Mouse (Mus musculus): ENCODE data around the gene H2-Eb1.

H2-Eb1 gene

GRCm38 (mm10) chr17:34315512-34315911 lies 9.8 kb downstream of the H2-Eb1 start:
- no peak for DNase-seq (ENCODE audit: extremely low spot score)

DNA sequence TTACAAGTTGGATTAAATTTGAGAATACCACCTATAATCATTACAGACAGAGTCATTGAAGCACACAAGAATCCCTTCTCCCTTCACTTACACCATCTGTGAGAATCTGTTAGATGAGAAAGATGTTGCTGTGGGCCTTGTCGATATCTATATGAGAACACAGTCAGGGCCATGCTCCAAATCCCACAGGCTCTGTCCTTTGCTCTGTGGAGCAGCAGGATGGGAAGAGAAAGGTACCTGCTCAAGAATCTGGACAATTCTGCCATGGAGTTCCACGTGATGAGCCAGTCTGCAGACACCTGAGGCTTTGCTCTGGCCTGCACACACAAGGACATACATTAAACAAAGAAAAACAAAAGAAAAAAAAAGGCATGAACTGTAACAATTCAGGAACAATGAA lies 11.0 kb downstream of the H2-Eb1 start:
- no peak for DNase-seq (ENCODE audit: extremely low spot score)

DNA sequence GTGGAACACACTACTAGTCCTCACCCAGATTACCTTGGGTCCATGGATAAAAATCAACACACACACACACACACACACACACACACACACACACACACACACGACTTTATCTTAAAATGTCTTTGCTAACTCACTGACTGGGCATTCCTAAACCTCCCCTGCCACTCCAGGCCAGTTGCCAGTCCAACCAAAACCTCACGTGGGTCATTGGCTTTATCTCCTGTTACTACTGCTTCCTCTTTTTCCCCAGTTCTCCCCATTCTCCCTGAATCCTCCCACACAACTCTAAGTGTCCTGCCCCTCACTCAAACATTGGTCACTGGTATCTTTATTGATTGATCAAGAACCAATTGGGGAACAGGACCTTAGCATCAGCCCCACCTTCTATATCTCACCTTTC lies 11.6 kb downstream of the H2-Eb1 start:
- no peak for DNase-seq (ENCODE audit: extremely low spot score)

DNA sequence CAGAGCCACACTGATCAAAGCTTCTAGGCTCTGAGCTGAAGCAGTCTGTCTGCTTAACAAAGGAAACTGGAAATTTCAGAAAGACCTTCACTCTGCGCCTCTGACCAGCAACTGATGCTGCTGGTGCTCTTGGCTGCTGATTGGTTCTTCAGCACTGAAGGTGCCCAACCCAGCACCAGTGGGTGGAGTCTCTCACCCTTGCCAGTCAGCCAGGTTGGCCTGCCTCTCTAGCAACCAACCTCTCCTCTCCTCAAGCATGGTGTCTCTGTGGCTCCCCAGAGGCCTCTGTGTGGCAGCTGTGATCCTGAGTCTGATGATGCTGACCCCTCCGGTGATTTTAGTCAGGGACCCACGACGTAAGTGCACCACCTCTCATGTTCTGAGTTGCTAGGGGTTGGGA lies 19.8 kb downstream of the H2-Eb1 start, which contains the start of gene H2-Eb2:
Gene H2-Eb2 (plus strand): TSS at position 230 of the 400 bp plus-strand sequence.
- DNase-seq (ENCODE audit: extremely low spot score) = no peak

DNA sequence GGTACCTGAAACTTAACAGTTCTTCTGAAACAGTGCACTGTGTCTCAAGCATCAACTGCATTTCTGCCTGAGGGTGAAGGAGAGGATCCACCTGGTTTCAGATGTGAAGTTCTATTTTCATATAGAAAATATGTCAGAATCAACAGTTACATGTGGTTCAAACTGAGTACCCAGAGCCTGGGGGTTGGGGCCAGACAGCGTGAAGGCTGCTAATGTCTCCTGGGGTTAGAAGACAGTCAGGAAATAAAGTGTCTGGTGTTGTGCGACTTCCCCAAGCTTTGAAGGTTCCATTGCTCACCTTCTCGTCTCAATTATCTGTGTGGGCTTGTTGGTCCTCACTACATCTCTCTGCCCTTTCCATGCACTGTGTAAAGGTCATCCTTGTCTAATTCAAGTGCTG lies 20.7 kb downstream of the H2-Eb1 start:
- no peak for DNase-seq (ENCODE audit: extremely low spot score)

DNA sequence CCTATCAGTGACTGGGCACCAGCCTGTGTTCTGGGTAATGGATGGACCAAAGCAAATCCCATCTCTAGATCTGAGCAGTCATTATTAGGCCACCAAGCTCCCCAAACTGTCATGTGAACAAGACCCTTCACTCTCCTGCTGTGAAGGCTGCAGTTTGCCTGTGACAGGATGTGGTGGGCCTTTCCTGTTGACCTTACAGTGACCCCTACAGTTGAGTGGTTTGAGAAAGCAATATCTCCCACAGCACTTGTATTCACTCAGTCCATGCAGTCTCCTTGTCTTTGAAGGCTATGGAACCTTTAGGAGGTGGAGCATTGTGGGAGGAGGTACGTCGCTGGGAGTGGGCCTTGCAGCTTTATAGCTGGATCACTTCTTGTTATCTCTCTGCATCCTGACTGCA lies 24.1 kb downstream of the H2-Eb1 start:
- DNase-seq (ENCODE audit: extremely low spot score) = no peak

- no peak for DNase-seq (ENCODE audit: extremely low spot score)
Measured at GRCm38 (mm10) chr17:34331200-34331599, 25.5 kb downstream of the H2-Eb1 start.

DNA sequence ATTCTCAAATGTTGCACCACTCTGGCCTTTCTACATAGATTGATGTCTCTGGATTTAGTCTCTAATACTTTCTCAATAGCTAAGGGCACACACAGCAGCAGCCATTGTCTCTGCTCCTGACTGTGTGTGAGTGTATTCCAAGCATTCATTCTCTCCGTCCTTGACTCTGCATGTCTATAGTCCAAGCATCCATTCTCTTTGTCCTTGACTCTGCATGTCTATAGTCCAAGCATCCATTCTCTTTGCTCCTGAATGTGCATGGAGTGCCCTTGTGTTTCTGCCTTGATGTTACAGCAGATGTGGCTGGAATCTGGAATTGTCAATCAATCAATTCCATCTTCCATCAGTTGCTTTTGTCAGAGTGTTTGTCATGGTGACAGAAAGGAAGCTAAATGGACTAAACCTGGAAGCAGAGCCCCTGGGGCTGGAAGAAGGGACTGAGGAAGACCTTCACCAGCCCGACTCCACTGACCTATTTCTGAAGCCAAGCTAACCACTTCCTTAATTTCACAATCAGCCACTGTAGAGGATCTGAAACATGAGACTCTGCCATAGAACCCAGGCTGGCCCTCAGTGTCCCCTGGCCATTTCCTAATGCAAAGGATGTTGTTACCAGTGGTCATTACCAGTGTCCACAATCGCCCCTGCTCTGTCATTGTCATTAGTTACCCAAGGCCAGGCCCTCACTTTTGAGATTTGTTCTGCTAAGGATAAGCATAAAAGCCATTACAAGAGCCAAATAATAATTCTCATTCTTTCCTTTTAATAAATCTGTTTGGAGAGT lies 35.1 kb downstream of the H2-Eb1 start:
- no peak for DNase-seq (ENCODE audit: extremely low spot score)

DNA sequence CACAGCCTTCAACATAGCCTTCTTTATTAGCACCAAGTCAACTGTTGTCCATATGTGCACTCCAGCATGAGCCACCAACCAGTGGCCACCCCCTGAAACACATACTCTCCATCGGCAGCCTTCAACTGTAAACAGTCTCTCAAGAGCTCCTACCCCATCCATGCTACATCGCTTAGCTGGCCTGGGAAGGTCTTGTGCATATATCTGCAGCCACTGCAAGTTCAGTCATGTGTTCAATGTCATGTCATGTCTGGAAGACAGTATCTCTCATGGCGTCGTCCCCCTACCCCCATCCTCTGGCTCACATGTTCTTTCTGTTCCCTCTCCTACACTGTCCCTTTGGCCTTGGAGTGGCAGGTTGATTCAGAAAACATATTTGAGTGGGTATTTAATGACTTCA lies 39.2 kb downstream of the H2-Eb1 start:
- DNase-seq (ENCODE audit: extremely low spot score) = no peak

DNA sequence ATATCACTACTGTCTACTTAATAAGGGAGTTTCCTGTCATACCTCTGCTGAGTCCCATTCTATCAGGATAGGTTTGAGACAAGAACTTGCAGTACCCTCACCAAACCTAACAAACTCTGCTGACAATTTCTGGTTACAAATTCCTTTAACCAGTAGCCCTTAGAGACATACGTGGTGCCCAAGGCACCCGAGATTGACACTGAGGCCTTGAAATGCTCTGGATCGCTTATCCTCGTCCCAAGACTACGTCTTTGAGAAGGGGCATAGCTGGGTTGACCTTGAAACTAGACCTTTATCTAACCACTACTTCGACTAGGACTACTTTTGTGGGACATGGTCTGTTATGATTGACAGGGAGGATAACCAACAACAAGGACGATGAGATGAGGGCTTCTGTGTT lies 39.8 kb downstream of the H2-Eb1 start:
- DNase-seq (ENCODE audit: extremely low spot score) = no peak

GRCm38 (mm10) chr17:34346041-34346440 lies 40.4 kb downstream of the H2-Eb1 start:
- DNase-seq (ENCODE audit: extremely low spot score) = no peak

- DNase-seq (ENCODE audit: extremely low spot score) = no peak
Measured at GRCm38 (mm10) chr17:34347606-34348308, 42.1 kb downstream of the H2-Eb1 start.

DNA sequence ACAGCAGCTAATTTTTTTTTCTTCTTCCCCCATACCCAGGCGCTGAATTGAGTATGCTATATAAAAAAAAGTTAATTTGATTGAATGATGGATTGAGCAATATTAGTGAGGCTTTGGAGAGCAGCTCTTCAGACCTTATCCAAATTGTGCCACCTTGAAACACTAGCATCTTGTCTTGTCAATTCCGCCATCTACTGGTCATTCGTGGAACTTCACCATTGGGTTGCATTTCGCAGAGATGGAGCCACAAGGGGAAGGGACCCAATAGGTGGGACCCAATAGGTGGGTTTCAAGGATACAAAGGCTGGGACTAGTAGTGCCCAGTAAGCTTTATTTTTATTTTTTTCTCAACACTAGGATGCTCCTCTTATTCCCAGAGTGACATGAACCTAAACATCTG lies 43.8 kb downstream of the H2-Eb1 start:
- peak; percentile 75 for DNase-seq (ENCODE audit: extremely low spot score)

- no peak for DNase-seq (ENCODE audit: extremely low spot score)
Measured at GRCm38 (mm10) chr17:34354539-34354938, 48.9 kb downstream of the H2-Eb1 start, which contains the start of gene Btnl2. Gene Btnl2, plus strand, starts transcription at chr17:34354822.

DNA sequence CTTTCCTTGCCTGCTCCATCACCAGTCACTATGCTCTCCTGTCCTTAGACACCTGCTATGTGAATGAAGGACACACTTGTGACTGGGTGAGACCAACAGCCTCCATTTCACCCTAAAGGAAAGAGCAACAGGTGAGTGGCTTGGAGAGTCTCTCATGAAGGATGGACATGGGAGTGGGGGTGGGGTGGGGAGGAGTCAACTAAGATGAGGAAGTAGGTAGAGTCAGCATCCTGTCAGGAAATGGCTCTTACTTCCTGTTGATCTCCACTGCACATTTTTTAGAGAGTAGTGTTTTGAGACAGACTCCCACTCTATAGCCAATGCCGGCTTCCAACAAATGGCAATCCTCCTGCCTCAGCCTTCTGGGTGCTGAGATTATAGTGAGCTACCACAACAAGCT lies 49.3 kb downstream of the H2-Eb1 start:
- DNase-seq (ENCODE audit: extremely low spot score) = no peak

GRCm38 (mm10) chr17:34362954-34363546 lies 57.4 kb downstream of the H2-Eb1 start:
- DNase-seq (ENCODE audit: extremely low spot score) = no peak

- no peak for DNase-seq (ENCODE audit: extremely low spot score)
Measured at GRCm38 (mm10) chr17:34363676-34364310, 58.1 kb downstream of the H2-Eb1 start.

DNA sequence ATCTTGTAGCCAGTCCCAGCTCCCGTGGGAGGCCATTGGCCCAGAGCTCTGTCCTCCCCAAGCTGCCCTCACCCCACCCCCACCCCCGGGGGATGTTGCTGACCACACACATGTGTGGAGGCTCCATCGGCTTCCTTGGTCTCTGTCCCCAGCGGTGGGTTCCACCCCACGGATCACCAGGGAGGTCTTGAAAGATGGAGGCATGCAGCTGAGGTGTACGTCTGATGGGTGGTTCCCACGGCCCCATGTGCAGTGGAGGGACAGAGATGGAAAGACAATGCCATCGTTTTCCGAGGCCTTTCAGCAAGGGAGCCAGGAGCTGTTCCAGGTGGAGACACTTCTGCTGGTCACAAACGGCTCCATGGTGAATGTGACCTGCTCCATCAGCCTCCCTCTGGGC lies 59.4 kb downstream of the H2-Eb1 start:
- DNase-seq (ENCODE audit: extremely low spot score) = no peak

All from embryo, embryonic 9.5 days (tissue).